ENCODE assay signal across 11 mouse cellular contexts in genomic region chr7:46986646-46987045, GRCm38 (mm10). TPM values are rescaled to one million over a fixed set of nuclear protein-coding genes. Genes with fewer than 3 reads are reported as not detected.
A peak's percentile ranks its signal among the peaks of the same experiment; 100 is the strongest.
DNase-seq lines count a peak whose midpoint lies in the region; ATAC-seq lines count a peak whose summit lies in the region.
"Had no signal": no experiment of that assay in that cellular context is flagged by ENCODE, and none has a peak within 500 bp of the region (broad histone marks: within the 10 kb centered on the region; RNA-seq: fewer than 3 reads in every experiment).

No protein-coding gene starts in this region.

- WGBS in embryonic facial prominence, embryonic 14.5 days = 52% methylated on average over 5 of the region's 5 CpGs

- no peaks in the 10 kb centered on the region for H3K27me3 ChIP-seq in embryonic facial prominence, embryonic 14.5 days (replicated peaks; ENCODE audit: control insufficient read depth, insufficient read depth, low read length)

- no peaks in the 10 kb centered on the region for H3K9me3 ChIP-seq in embryonic facial prominence, embryonic 14.5 days (ENCODE audit: control insufficient read depth, low read length)

- H3K4me2 ChIP-seq in embryonic facial prominence, embryonic 14.5 days (ENCODE audit: low read depth, low read length) = no peak overlapping the region

- no peak overlapping the region for H3K4me3 ChIP-seq in embryonic facial prominence, embryonic 14.5 days (ENCODE audit: low read depth, low read length)

- H3K27ac ChIP-seq in embryonic facial prominence, embryonic 14.5 days (replicated peaks; ENCODE audit: low read depth, low read length) = peak overlapping the region; percentile 11; the same call in 1 of the 2 replicates
- H3K27ac ChIP-seq: liver, embryonic 14.5 days had no signal

- H3K9ac ChIP-seq in embryonic facial prominence, embryonic 14.5 days (ENCODE audit: low read depth, low read length) = no peak overlapping the region
- H3K9ac ChIP-seq: liver, embryonic 14.5 days had no signal

- H3K36me3 ChIP-seq in embryonic facial prominence, embryonic 14.5 days (ENCODE audit: control insufficient read depth, insufficient read depth, low read length) = peaks cover 5% of the 10 kb centered on the region; the same call in 1 of the 2 replicates

- 0 out of 2 replicates have a peak, but pooled peaks cover 8% of the 10 kb centered on the region for H3K4me1 ChIP-seq in embryonic facial prominence, embryonic 14.5 days (ENCODE audit: control insufficient read depth, insufficient read depth, low read length)

- ATAC-seq in embryonic facial prominence, embryonic 14.5 days (ENCODE audit: low read depth) = no peak
- ATAC-seq in erythroblast, adult 5-6 weeks (replicated peaks; ENCODE audit: low FRiP score, poor library complexity, severe bottlenecking) = no peak

- peak; percentile 18 for DNase-seq in embryo, embryonic 10.5 days (ENCODE audit: low spot score)
- DNase-seq in embryo, embryonic 9.5 days (ENCODE audit: extremely low spot score) = no peak
- DNase-seq in layer of hippocampus, adult 9-11 months = peak; percentile 55
- no peak for DNase-seq in layer of hippocampus, postnatal 14 days (ENCODE audit: low spot score in 2 of 2)
- DNase-seq in embryonic facial prominence, embryonic 14.5 days (ENCODE audit: low spot score) = peak; percentile 31
- peak; percentile 69 to 81 for DNase-seq in lung, postnatal 4 days
- no peak for DNase-seq in left cerebral cortex, adult 9 months (ENCODE audit: low spot score in 2 of 2)
- DNase-seq: adrenal gland, adult 2 months; right cerebral cortex, adult 18-20 months had no signal

RNA-seq across cellular contexts. Expression of gene Gm9999, which starts 3.3 kb away (rescaled TPM):
- not detected for total RNA-seq in layer of hippocampus, postnatal 14 days (2021)
- polyA plus RNA-seq in embryonic facial prominence, embryonic 14.5 days (2014; fragmentation: Nextera tagmentation; extraction: Ambion mirVana) = not detected in 2 replicates
- not detected in 2 replicates for total RNA-seq in erythroblast, adult 5-6 weeks (2015; ENCODE audit: low replicate concordance)
- not detected in 2 replicates for total RNA-seq in erythroblast, adult 5-6 weeks (2017; ENCODE audit: low replicate concordance)
- total RNA-seq: adrenal gland, adult 2 months had no signal
- polyA plus RNA-seq: adrenal gland, adult 2 months; liver, embryonic 14.5 days had no signal

RNA-seq across cellular contexts. Expression of gene Spty2d1, which starts 21.6 kb away (rescaled TPM):
- 10 to 100 TPM; 12.8 to 13.1 TPM for total RNA-seq in layer of hippocampus, postnatal 14 days (2021)
- polyA plus RNA-seq in embryonic facial prominence, embryonic 14.5 days (2014; fragmentation: Nextera tagmentation; extraction: Ambion mirVana) = 22.1 and 23.1 TPM in 2 replicates
- total RNA-seq in erythroblast, adult 5-6 weeks (2015; ENCODE audit: low replicate concordance) = 11.9 and 17.3 TPM in 2 replicates
- 13.6 and 20.6 TPM in 2 replicates for total RNA-seq in erythroblast, adult 5-6 weeks (2017; ENCODE audit: low replicate concordance)

RNA-seq across cellular contexts. Expression of gene Uevld, which starts 28.3 kb away (rescaled TPM):
- 10 to 100 TPM; 10.4 to 11.3 TPM for total RNA-seq in layer of hippocampus, postnatal 14 days (2021)
- 9.7 and 11.0 TPM in 2 replicates for polyA plus RNA-seq in embryonic facial prominence, embryonic 14.5 days (2014; fragmentation: Nextera tagmentation; extraction: Ambion mirVana)
- 6.5 and 16.7 TPM in 2 replicates for total RNA-seq in erythroblast, adult 5-6 weeks (2015; ENCODE audit: low replicate concordance)
- total RNA-seq in erythroblast, adult 5-6 weeks (2017; ENCODE audit: low replicate concordance) = 3.9 and 5.9 TPM in 2 replicates

Comparison
In these comparisons a context has a peak if more than half of its experiments do, and no peak if none do; other contexts are left out.
1. DNase-seq: peak in embryo, embryonic 10.5 days (single experiment), layer of hippocampus, adult 9-11 months (single experiment), embryonic facial prominence, embryonic 14.5 days (single experiment) and lung, postnatal 4 days (2 of 2); none in embryo, embryonic 9.5 days (single experiment), layer of hippocampus, postnatal 14 days (0 of 2) and left cerebral cortex, adult 9 months (0 of 2).